In the genomic region with DNA sequence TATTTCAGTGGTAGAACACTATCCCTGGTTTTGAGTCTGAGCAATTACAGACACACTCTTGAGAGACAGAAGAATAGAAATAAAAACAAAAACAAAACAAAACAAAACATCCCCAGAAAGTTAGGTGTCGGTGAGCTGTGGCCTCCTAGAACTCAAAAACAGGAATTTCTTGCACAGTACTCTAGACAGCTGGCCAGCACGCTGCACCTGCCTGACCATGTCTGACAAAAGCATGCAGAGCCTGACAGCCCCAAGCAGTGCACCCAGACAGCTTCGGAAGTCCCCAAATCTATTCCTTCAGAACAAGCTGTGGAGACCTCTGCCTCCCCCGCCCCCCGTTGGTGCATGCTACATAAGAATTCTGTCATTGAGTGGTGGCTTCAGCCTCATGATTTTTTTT, we compare ENCODE assay signal across 18 mouse cellular contexts. TPM values are rescaled to one million over a fixed set of nuclear protein-coding genes. Genes with fewer than 3 reads are reported as not detected.
DNase-seq lines count a peak whose midpoint lies in the region; ATAC-seq and TF ChIP-seq lines count a peak whose summit lies in the region.
"Had no signal": no experiment of that assay in that cellular context is flagged by ENCODE, and none has a peak within 500 bp of the region (broad histone marks: within the 10 kb centered on the region; RNA-seq: fewer than 3 reads in every experiment).

No protein-coding gene starts in this region.

- H3K27me3 ChIP-seq in hindbrain, embryonic 10.5 days (ENCODE audit: insufficient read depth, poor library complexity, severe bottlenecking), result no peaks in the 10 kb centered on the region
- no peaks in the 10 kb centered on the region for H3K27me3 ChIP-seq in hindbrain, embryonic 16.5 days (replicated peaks; ENCODE audit: control insufficient read depth, insufficient read depth, low read length)
- peaks cover 85% of the 10 kb centered on the region for H3K27me3 ChIP-seq in E14TG2a.4 (ENCODE audit: insufficient read depth, low read length)
- H3K27me3 ChIP-seq in embryonic facial prominence, embryonic 12.5 days, result no peaks in the 10 kb centered on the region
- H3K27me3 ChIP-seq in limb, embryonic 12.5 days, result no peaks in the 10 kb centered on the region
- H3K27me3 ChIP-seq: CH12.LX; intestine, embryonic 15.5 days; stomach, embryonic 15.5 days had no signal

- no peak overlapping the region for H3K4me2 ChIP-seq in hindbrain, embryonic 16.5 days (ENCODE audit: low read length)
- H3K4me2 ChIP-seq in embryonic facial prominence, embryonic 12.5 days (replicated peaks), result no peak overlapping the region; the same call in 1 of the 2 replicates
- H3K4me2 ChIP-seq in limb, embryonic 12.5 days, result peak overlapping the region; percentile 19; the same call in 1 of the 2 replicates
- H3K4me2 ChIP-seq: intestine, embryonic 15.5 days; liver, embryonic 11.5 days; stomach, embryonic 15.5 days had no signal

- no peak overlapping the region for H3K4me3 ChIP-seq in hindbrain, embryonic 10.5 days
- no peak overlapping the region for H3K4me3 ChIP-seq in hindbrain, embryonic 16.5 days (ENCODE audit: low read length)
- H3K4me3 ChIP-seq in E14TG2a.4 (replicated peaks; ENCODE audit: low read length), result peak overlapping the region; percentile 3; the same call in 1 of the 2 replicates
- H3K4me3 ChIP-seq in embryonic facial prominence, embryonic 12.5 days, result no peak overlapping the region
- H3K4me3 ChIP-seq in limb, embryonic 12.5 days (replicated peaks), result no peak overlapping the region
- H3K4me3 ChIP-seq: erythroblast, embryonic 14.5 days; intestine, embryonic 15.5 days; stomach, embryonic 15.5 days had no signal

- no peak for ATAC-seq in hindbrain, embryonic 16.5 days
- ATAC-seq in embryonic facial prominence, embryonic 12.5 days (ENCODE audit: insufficient number of reproducible peaks, insufficient read depth, low FRiP score, low TSS enrichment), result no peak
- ATAC-seq in limb, embryonic 12.5 days (ENCODE audit: insufficient number of reproducible peaks, insufficient read depth, low FRiP score, low TSS enrichment, low read depth), result 0 out of 2 replicates have a peak, but pooled peaks have one; percentile 44
- ATAC-seq: intestine, embryonic 15.5 days had no signal

- peak overlapping the region; percentile 73; the same call in 1 of the 2 replicates for H3K27ac ChIP-seq in hindbrain, embryonic 10.5 days
- no peak overlapping the region for H3K27ac ChIP-seq in hindbrain, embryonic 16.5 days (ENCODE audit: low read depth, low read length)
- H3K27ac ChIP-seq in embryonic facial prominence, embryonic 12.5 days, result peak overlapping the region; percentile 74
- peak overlapping the region; percentile 78 for H3K27ac ChIP-seq in limb, embryonic 12.5 days
- H3K27ac ChIP-seq: intestine, embryonic 15.5 days had no signal

- 63% methylated on average over 5 of the region's 5 CpGs for WGBS in hindbrain, embryonic 10.5 days
- 43% methylated on average over 5 of the region's 5 CpGs for WGBS in hindbrain, embryonic 16.5 days
- 51% methylated on average over 5 of the region's 5 CpGs for WGBS in embryonic facial prominence, embryonic 12.5 days
- 55% methylated on average over 5 of the region's 5 CpGs for WGBS in limb, embryonic 12.5 days

- H3K36me3 ChIP-seq in hindbrain, embryonic 10.5 days, result peaks cover 13% of the 10 kb centered on the region; the same call in 1 of the 2 replicates
- H3K36me3 ChIP-seq in hindbrain, embryonic 16.5 days (ENCODE audit: control insufficient read depth, insufficient read depth, low read length), result no peaks in the 10 kb centered on the region
- H3K36me3 ChIP-seq in E14TG2a.4 (ENCODE audit: insufficient read depth, low read length), result no peaks in the 10 kb centered on the region
- H3K36me3 ChIP-seq in embryonic facial prominence, embryonic 12.5 days, result no peaks in the 10 kb centered on the region
- no peaks in the 10 kb centered on the region for H3K36me3 ChIP-seq in limb, embryonic 12.5 days
- H3K36me3 ChIP-seq: intestine, embryonic 15.5 days; stomach, embryonic 15.5 days had no signal

- H3K9ac ChIP-seq in hindbrain, embryonic 16.5 days (ENCODE audit: low read depth, low read length), result no peak overlapping the region
- H3K9ac ChIP-seq in embryonic facial prominence, embryonic 12.5 days, result no peak overlapping the region
- H3K9ac ChIP-seq in limb, embryonic 12.5 days (replicated peaks), result no peak overlapping the region; the same call in 1 of the 2 replicates
- H3K9ac ChIP-seq: intestine, embryonic 15.5 days; stomach, embryonic 15.5 days had no signal

- no peaks in the 10 kb centered on the region for H3K9me3 ChIP-seq in hindbrain, embryonic 10.5 days
- no peaks in the 10 kb centered on the region for H3K9me3 ChIP-seq in hindbrain, embryonic 16.5 days (ENCODE audit: control insufficient read depth, low read length)
- no peaks in the 10 kb centered on the region for H3K9me3 ChIP-seq in E14TG2a.4 (ENCODE audit: low read length)
- H3K9me3 ChIP-seq in embryonic facial prominence, embryonic 12.5 days, result no peaks in the 10 kb centered on the region
- H3K9me3 ChIP-seq in limb, embryonic 12.5 days, result no peaks in the 10 kb centered on the region
- H3K9me3 ChIP-seq: intestine, embryonic 15.5 days; stomach, embryonic 15.5 days had no signal

- peaks cover 72% of the 10 kb centered on the region for H3K4me1 ChIP-seq in hindbrain, embryonic 10.5 days (replicated peaks)
- H3K4me1 ChIP-seq in hindbrain, embryonic 16.5 days (ENCODE audit: control insufficient read depth, insufficient read depth, low read depth, low read length), result peaks cover 26% of the 10 kb centered on the region
- H3K4me1 ChIP-seq in E14TG2a.4 (replicated peaks; ENCODE audit: low read depth, low read length), result peaks cover 64% of the 10 kb centered on the region
- peaks cover 55% of the 10 kb centered on the region for H3K4me1 ChIP-seq in embryonic facial prominence, embryonic 12.5 days
- peaks cover 61% of the 10 kb centered on the region for H3K4me1 ChIP-seq in limb, embryonic 12.5 days (replicated peaks)

- no peak for DNase-seq in hindbrain, embryonic 10.5 days (ENCODE audit: low spot score)
- DNase-seq in c-Kit-positive CD71-positive TER-119-positive erythroid progenitor cells, embryonic 14.5 days (ENCODE audit: low spot score), result no peak
- no peak for DNase-seq in cerebellum, adult 11-12 months
- DNase-seq: adrenal gland, adult 8-10 months; cerebellum, postnatal 14 days; gastrocnemius, postnatal 14 days; kidney, postnatal 36 days; lung, postnatal 10 days; thymus, postnatal 4 days had no signal

- no peak for TF ChIP-seq CTCF in E14TG2a.4 (conservative IDR thresholded peaks at IDR 0.05; ENCODE audit: low read length)

RNA-seq across cellular contexts. Expression of gene Nxn, which starts 49.1 kb away (rescaled TPM):
- 45.3 and 46.6 TPM in 2 replicates for polyA plus RNA-seq in hindbrain, embryonic 10.5 days (2016; fragmentation: Nextera tagmentation; extraction: Ambion mirVana)
- polyA plus RNA-seq in hindbrain, embryonic 16.5 days (2015; fragmentation: Nextera tagmentation; extraction: Ambion mirVana), result 22.2 and 28.8 TPM in 2 replicates
- 72.1 and 77.9 TPM in 2 replicates for polyA plus RNA-seq in embryonic facial prominence, embryonic 12.5 days (2016; fragmentation: Nextera tagmentation; extraction: Ambion mirVana)
- 61.2 and 67.7 TPM in 2 replicates for polyA plus RNA-seq in limb, embryonic 12.5 days (2016; fragmentation: Nextera tagmentation; extraction: Ambion mirVana)

RNA-seq across cellular contexts. Expression of gene Timm22, which starts 56.9 kb away (rescaled TPM):
- polyA plus RNA-seq in hindbrain, embryonic 10.5 days (2016; fragmentation: Nextera tagmentation; extraction: Ambion mirVana), result 123 and 148 TPM in 2 replicates
- 99.8 and 107 TPM in 2 replicates for polyA plus RNA-seq in hindbrain, embryonic 16.5 days (2015; fragmentation: Nextera tagmentation; extraction: Ambion mirVana)
- polyA plus RNA-seq in embryonic facial prominence, embryonic 12.5 days (2016; fragmentation: Nextera tagmentation; extraction: Ambion mirVana), result 142 TPM in 2 replicates
- polyA plus RNA-seq in limb, embryonic 12.5 days (2016; fragmentation: Nextera tagmentation; extraction: Ambion mirVana), result 127 and 149 TPM in 2 replicates
